Mouse (Mus musculus): ENCODE data around the gene Hck.
A peak's percentile ranks its signal among the peaks of the same experiment; 100 is the strongest.

Gene Hck

DNA sequence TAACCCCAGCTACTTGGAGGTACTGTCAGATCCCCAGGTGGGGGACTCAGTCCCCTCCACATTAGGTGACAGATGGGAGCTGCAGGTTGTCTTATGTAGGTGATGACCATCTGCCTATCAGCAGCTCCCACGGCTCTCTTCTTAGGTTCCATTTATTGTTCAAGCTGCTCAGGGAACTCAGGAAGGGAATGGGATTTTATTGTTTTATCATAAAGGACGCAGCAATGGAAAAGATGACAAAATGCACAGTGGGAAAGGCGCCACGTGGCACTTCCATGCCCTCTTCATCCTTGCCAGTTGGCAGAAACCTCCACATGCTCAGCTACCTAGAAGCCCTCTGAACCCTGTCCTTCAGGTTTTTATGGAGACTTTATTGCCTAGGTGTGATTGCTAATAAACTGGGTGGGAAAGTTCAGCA, 44.8 kb downstream of the Hck start:
- DNase-seq = peak; percentile 45

DNA sequence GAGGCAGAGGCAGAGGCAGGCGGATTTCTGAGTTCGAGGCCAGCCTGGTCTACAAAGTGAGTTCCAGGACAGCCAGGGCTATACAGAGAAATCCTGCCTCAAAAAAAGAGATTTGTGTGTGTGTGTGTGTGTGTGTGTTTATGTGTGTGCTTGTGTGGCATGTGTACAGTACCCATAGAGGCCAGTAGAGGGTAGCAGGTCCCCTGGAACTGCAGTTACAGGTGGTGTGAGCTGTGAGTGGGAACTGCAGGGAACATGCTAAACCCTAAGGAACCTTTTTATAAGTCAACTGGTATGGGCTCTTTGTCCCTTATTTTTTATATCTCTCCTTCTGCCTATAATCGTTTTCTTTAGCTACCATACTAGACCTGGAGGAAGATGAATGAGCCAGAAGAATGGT, 49.0 kb downstream of the Hck start:
- no peak for DNase-seq

DNA sequence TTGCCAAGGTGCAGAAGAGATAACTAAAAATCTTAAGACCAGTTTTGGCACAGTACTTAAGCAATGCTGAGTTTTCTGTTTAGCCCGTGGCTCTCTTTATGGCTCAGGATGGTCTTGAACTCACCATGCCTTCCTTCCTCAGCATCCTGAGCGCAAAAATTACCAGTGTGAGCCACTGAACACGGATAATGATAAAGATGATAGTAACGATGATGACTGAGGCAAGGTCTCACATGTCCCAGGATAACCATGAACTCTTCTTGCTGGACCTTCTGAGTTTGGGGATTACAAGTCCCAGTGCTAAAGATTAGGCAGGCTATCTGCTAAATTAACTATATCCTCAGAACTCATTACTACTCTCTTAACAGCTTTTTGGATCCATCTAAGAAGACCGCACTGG, 51.9 kb downstream of the Hck start:
- no peak for DNase-seq

- peak; percentile 86 for DNase-seq
Measured at GRCm38 (mm10) chr2:153160844-153161683, 52.8 kb downstream of the Hck start, which contains the start of gene Tm9sf4. Tm9sf4 (plus strand) TSS chr2:153161303.

DNA sequence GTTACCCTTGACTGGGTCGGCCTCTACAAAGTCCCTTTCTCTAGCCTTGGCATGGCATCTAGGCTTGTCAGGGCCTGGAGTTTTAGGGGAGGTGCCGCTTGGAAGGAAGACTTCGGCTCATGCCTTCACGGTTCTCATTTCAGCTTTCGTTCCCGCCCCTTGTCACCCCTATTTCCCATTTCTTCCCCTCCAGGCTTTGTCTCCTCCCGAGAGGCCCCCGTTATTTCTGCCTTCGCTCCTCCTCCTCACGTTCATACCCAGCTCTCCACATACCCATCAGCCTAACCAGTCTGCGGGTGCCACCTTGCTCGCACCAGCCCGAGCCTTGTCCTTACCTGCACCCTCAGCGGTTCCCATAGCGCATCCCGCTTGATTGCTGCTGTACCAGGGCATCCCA, 53.4 kb downstream of the Hck start:
- DNase-seq = no peak

GRCm38 (mm10) chr2:153167136-153167535, 58.9 kb downstream of the Hck start:
- DNase-seq = no peak

DNA sequence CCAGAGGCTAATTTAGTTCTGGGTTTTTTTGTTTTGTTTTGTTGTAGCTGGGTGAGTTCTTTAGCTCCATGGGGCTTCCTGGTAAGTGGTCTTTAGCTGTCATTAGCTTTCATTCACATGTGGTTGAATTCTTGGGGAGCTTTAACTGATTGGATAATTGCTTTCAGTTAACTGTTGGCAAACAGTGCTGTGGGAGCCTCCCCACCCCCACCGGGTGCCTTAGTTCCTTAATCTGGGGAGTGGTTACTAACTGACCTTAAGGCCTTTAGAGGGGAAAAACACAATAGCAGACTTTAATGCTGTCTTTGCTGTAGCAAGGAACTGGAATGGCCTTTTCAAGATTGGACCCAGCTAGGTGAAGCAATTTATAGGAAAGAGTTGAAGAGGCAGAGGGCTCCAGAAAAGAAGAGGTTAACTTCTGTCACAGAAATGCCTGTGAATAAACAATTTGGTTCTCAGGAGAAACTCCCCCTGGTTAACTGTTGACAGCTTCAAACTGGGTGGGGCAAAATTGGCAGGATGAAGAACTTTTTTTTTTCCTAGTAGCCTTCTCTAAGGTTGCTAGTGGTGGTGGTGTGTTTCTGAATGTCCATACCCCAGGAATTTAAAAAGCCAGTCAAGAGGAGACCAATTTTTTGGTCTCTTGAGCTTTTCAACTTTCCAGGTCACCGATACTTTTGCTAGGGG, 60.0 kb downstream of the Hck start:
- no peak for DNase-seq

- no peak for DNase-seq
Measured at GRCm38 (mm10) chr2:153170490-153171224, 62.4 kb downstream of the Hck start.

- no peak for DNase-seq
Measured at GRCm38 (mm10) chr2:153171966-153172365, 63.7 kb downstream of the Hck start.

DNA sequence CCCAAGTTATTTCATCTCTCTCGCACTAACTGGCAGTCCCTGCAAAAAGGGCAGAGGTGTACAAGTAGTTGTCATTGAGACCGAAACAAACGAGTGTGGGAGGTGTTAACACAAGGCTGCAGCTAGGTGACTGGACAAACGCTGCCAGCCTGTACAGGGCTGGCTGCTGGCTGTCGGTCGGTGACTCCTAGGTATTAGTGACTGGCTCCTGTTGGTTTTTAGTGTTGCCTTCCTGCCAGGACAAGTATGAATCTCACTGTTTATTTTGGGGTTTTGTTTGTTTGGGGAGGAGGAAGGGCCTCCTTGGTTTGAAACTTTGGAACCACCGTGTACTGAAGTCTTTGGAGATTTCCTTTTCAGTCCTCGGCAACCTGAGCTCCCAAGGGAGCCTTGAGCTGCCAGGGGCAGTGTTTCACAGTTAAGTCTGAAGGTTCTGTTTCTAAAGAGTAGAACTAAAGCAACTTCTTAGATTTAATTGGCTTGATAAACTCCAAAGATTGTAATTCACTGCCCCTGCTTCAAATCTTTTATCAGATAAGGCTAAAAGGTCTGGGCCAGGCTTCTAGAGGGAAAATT, 67.8 kb downstream of the Hck start:
- no peak for DNase-seq

- no peak for DNase-seq
Measured at GRCm38 (mm10) chr2:153177188-153177587, 68.9 kb downstream of the Hck start.

GRCm38 (mm10) chr2:153179126-153179860, 71.0 kb downstream of the Hck start:
- no peak for DNase-seq

DNA sequence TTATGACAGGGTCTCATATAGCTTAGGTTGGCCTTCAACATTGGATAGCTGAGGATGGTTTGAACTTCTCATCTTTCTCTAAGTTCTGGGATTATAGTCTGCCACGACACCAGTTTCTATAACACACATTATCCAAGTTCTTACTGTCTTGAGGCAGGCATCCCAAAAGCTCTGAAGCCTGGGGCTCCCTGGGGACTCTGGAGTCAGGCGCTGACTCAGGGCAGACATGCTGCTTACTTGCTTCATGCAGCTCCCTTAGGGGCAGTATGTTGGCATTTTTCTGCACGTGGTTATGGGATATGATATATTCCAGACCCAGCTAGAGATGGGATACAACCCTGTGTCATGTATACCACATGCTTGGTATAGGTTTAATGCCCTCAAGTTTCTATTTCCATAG, 71.7 kb downstream of the Hck start:
- DNase-seq = no peak

GRCm38 (mm10) chr2:153186176-153186591, 77.9 kb downstream of the Hck start:
- no peak for DNase-seq

DNA sequence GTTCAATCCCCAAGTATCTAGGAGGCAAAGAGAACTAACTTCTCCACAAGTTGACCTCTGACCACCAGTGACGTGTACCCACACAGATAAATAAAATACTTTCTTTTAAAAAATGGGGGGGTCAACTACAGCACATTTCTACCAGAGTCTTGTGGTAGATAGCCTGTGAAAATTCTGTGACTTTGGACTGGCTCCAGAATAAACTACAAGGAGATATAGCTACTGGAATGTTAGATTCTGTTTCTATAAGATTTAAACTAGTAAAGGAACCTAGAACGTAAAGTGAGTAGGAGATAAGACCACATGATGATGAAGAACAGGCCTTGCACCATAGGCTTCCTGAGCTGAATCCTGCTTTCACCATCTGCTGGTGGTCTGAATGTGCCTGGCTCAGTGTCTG, 79.6 kb downstream of the Hck start:
- DNase-seq = no peak

DNA sequence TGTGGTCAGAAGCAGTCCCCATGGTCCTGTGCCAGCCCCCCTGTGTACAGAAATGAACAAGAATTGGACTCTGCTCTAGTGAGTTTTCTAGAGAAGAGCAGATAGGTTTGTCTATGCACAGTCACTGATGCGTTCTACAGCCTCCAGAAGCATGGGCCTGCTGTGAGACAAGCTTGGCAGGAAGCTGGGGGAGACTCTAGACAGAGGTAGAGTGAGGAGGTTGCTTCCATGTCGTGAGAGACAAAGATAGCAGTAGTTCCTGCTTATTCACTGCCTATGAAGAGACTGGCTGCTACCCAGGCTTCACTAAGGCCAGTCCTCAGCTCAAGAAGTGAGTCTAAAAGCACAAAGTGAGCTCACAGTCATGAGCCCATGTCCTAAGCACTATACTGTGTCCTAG, 83.0 kb downstream of the Hck start:
- no peak for DNase-seq

DNA sequence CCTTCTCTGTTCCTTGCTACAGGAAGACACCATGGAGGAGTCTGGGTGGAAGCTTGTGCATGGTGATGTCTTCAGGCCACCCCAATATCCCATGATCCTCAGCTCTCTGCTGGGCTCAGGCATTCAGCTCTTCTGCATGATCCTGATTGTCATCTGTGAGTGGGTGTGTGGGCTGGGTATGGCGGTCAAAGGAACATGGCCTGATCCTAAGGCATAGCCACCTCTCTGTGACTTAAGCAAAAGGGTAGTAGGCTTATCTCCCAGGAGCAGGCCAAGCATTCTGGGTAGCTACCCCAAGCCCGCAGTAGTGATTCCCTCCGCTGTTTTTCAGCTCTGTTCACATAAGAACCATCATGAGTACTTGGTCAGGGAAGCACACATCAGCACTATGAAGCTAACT, 86.0 kb downstream of the Hck start:
- no peak for DNase-seq

DNA sequence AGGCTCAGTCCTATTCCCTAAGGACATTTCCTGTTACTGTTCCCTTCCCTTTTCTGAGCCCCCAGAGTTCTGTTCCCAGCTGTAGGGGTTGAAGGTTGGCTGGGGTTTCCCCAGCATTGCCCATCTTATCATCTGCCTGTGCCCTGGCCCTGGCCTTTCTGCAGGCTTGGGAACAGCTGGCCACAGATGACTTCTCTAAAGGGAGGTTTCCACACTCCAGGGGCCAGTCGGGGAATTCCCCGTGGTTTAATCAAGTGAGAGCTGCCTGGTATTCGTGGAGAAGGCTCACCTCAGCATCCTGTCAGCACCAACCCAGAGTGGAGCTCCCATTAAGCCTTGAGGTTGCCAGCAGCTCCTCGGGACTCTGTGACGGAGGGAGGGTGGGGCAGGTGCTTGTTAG, 90.2 kb downstream of the Hck start:
- no peak for DNase-seq

- DNase-seq = no peak
Measured at GRCm38 (mm10) chr2:153199114-153199513, 90.8 kb downstream of the Hck start.
